Mouse (Mus musculus): ENCODE results near the gene Tgfb1. TPM values are rescaled to one million over a fixed set of nuclear protein-coding genes. Genes with fewer than 3 reads are reported as not detected.

Tgfb1 gene
- total RNA-seq, 2 experiments from 2014 or later: 35.7 to 237 TPM

- ATAC-seq (replicated peaks; ENCODE audit: poor library complexity): peak; percentile 33
These were observed 12.0 kb upstream of the Tgfb1 start, which contains the start of gene Tmem91 for GRCm38 (mm10) chr7:25674719-25675300. TSS of gene Tmem91 (minus strand) at chr7:25675166.

DNA sequence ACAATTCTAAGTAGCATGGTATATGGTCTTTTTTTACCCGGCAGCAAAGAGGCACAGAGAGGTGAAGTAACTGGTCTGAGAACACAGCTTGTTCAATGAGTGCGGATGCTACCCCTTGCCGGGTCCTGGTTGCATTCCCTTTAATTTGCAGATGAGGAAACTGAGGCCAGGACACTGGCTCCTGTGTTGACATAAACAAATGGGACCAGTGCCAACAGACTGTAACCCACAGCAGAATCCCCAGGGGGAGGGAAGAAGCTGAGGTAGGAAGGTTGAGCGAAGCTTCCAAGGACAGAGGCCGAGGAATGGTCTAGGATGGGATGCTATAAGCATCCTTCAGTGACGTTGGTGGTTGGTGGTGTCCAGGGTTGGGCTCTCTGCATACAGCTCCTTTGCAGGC lies 11.4 kb upstream of the Tgfb1 start:
- ATAC-seq (replicated peaks; ENCODE audit: poor library complexity): no peak

- ATAC-seq (replicated peaks; ENCODE audit: poor library complexity): no peak
These were observed 10.6 kb upstream of the Tgfb1 start for GRCm38 (mm10) chr7:25676085-25676781.

DNA sequence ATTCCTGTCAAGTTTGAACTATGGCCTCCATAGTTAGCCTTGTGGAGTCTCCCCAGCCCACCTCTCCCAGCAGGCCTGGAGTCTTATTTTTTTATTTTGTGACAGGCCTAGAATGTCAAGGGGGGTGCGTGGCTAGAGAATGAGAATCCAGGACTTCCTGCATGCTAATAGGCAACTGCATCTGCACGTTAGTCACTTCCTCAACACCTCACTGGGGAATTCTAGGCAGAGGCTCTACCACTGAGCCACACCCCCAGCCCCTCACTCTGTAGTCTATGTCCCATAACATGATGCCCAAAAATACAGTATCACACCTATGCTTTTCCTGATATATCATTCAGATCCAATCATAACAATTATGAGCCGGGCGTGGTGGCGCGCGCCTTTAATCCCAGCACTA lies 9.8 kb upstream of the Tgfb1 start:
- ATAC-seq (replicated peaks; ENCODE audit: poor library complexity): no peak

DNA sequence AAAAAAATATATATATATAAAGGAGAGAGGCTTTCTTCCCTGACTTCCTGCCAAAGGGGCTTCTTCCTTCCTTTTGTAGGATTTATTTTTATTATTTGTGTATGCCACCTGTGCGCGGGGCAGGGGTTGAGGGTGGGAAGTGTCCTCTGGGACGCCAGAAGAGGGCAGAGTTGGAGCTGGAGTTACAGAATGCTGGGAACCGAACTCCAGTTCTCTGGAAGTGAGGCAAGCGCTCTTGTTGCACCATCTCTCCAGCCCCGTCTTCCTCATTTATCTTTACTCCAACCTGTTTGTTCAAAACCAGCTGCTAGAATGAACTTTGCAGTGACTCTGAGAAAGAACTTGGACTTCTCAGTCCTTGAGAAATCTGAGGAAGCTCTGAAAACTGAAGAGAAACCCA lies 6.8 kb upstream of the Tgfb1 start:
- ATAC-seq (replicated peaks; ENCODE audit: poor library complexity): peak; percentile 12

- peak; percentile 68 for ATAC-seq (replicated peaks; ENCODE audit: poor library complexity)
These were observed 6.1 kb upstream of the Tgfb1 start, which contains the start of gene B9d2 for GRCm38 (mm10) chr7:25680514-25681258. TSS of gene B9d2 (plus strand) at chr7:25680780.

DNA sequence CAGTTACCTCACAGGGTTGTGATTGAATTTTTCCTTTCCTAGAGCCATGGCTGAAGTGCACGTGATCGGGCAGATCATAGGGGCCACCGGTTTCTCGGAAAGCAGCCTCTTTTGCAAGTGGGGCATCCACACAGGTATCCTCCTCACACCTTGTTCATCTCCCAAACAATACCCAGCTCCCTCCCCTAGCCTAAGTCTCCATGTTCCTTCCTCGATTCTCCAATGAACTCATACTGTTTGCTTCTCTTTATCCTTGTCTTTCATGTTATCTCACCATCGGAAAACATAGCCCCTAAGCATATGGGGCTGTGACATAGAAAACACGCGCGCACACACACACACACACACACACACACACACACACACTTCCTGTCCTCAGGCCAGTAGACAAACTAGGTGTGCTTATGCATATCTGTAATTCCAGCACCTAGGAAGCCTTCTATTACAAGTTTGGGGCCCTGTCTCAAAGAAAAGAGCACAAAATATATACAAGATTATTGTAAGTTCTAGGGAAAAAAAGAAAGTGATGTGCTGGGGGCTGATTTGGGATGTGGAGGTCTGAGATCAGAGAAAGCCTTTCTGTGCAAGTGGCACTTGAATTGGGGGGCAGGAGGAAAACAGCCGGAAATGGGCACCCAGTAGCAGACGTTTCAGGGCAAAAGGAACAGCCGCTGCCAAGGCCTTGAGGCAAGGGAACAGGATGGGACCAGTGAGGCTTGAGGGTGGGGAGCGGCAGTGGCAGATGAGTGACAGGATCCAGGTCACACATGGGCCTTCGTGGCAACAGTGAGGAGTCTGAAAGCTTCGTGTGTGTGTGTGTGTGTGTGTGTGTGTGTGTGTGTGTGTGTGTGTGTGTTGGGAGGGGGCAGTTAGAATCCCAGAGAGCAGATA lies 5.2 kb upstream of the Tgfb1 start:
- no peak for ATAC-seq (replicated peaks; ENCODE audit: poor library complexity)

GRCm38 (mm10) chr7:25683474-25684180 lies 3.2 kb upstream of the Tgfb1 start:
- ATAC-seq (replicated peaks; ENCODE audit: poor library complexity): peak; percentile 40

- ATAC-seq (replicated peaks; ENCODE audit: poor library complexity): no peak
These were observed 2.1 kb upstream of the Tgfb1 start for GRCm38 (mm10) chr7:25684659-25685058.

DNA sequence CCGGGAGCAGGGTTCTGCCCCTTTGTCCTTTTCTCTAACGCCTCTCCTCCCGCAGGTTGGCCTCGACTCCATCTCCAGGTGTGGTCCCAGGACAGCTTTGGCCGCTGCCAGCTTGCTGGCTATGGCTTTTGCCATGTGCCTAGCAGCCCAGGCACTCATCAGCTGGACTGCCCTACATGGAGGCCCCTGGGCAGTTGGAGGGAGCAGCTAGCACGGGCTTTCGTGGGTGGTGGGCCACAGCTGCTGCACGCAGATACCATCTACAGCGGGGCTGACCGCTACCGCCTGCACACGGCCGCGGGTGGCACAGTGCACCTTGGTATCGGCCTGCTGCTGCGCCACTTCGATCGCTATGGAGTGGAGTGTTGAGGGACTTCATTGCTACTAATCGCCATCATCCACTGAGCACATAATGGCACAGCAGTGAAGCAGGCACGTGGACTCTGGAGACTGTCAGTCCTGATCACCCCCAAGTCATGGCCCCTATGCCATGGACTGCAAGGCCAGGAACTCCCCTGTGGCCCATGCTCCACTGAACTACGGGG lies 804 bp upstream of the Tgfb1 start:
- ATAC-seq (replicated peaks; ENCODE audit: poor library complexity): no peak

DNA sequence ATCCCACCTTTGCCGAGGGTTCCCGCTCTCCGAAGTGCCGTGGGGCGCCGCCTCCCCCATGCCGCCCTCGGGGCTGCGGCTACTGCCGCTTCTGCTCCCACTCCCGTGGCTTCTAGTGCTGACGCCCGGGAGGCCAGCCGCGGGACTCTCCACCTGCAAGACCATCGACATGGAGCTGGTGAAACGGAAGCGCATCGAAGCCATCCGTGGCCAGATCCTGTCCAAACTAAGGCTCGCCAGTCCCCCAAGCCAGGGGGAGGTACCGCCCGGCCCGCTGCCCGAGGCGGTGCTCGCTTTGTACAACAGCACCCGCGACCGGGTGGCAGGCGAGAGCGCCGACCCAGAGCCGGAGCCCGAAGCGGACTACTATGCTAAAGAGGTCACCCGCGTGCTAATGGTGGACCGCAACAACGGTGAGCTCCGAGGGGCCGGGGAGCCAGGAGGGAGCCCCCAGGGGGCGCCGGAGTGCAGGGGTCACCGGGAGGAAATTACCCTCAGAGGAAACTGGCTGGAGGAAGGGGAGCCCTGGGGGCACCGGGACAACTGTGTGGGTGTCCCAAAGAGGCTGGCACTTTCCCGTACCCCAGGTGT lies 1.1 kb downstream of the Tgfb1 start:
- no peak; the same call in 1 of the 2 replicates for ATAC-seq (replicated peaks; ENCODE audit: poor library complexity)

DNA sequence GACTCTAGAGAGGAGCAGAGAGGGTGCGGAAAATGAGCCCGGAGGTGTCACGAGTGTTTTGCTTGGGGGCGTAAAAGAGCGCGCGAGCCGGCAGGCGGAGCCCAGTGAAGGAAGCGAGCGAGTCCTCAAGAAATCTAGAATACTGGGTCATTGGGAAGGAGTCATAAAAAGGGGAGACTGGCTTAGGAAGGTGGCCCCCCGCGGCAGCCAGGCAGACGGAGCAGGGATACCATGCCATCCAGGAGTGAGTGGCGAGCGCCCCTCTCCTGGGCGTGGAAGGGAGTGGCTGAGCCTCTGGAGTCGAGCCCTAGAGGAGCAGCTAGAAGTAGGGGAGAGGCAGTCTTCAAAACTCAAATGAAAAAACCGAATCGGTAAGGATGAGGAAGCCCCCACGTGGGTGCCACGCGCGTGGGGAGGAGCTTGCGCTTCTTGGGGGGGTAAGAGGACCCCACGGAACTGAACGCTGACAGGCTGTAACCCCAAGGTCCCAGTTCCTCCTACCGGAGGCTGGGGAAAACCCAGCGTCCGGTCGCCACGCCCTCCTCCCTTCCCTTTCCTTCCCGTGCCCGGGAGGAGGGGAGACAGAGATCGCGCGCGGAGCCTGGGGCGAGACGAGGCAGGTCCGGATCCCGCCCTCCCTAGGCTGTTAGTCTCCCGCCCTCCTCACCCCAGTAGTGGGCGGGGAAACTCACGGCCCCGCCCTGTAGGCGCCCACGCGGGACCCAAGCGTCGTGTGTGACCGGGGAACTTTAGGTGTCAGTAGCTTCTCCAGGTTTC lies 2.2 kb downstream of the Tgfb1 start:
- peak; percentile 64 for ATAC-seq (replicated peaks; ENCODE audit: poor library complexity)

DNA sequence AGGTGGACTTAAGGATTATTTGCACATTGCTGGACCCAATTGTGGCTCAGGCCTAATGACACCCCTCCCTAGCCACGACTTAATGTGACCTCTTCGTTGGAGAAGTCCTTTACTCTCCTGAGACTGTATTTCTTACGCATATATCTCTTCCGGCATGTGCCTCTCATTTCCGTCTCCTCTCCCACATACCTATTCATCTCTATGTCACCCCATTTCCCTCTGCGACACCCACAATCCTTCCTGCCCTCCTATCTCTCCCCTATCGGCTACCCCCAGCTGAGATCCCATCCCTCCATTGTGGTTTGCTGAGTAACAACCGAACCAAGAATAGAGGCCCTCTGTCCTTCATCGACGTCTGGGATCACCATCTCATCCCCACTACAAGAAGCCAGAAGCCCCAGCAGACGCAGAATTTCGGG lies 2.8 kb downstream of the Tgfb1 start:
- peak; percentile 27 for ATAC-seq (replicated peaks; ENCODE audit: poor library complexity)

GRCm38 (mm10) chr7:25690051-25690450 lies 3.2 kb downstream of the Tgfb1 start:
- no peak for ATAC-seq (replicated peaks; ENCODE audit: poor library complexity)

DNA sequence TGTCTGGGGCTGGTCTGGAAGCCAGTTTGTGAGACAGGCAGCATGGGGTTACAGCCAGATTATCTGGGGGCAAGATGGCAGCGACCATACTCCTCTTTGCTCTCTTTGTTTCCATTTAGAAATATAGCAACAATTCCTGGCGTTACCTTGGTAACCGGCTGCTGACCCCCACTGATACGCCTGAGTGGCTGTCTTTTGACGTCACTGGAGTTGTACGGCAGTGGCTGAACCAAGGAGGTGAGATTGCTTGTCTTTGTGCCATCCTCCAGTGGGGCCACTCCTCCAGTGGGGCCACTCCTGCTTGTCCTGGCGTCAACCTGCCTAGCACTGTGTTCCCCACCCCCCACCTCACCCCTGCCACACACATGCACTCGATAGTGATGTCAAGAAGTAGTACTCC lies 7.3 kb downstream of the Tgfb1 start:
- ATAC-seq (replicated peaks; ENCODE audit: poor library complexity): no peak

- ATAC-seq (replicated peaks; ENCODE audit: poor library complexity): no peak
These were observed 13.0 kb downstream of the Tgfb1 start for GRCm38 (mm10) chr7:25699851-25700250.

GRCm38 (mm10) chr7:25700732-25701131 lies 13.9 kb downstream of the Tgfb1 start:
- no peak for ATAC-seq (replicated peaks; ENCODE audit: poor library complexity)

GRCm38 (mm10) chr7:25702350-25702749 lies 15.5 kb downstream of the Tgfb1 start:
- ATAC-seq (replicated peaks; ENCODE audit: poor library complexity): no peak
